Mouse (Mus musculus) fibroblast of lung, adult 2 months (primary cell): Measurements from ENCODE around the gene Kcnh2.
A peak's percentile ranks its signal among the peaks of the same experiment; 100 is the strongest.

Experiments
- DNase-seq: peaks from one replicate; pipeline ENCODE4 v3.0.0-alpha.2; 2011; ENCODE audit warnings: low read depth

The Kcnh2 gene

DNA sequence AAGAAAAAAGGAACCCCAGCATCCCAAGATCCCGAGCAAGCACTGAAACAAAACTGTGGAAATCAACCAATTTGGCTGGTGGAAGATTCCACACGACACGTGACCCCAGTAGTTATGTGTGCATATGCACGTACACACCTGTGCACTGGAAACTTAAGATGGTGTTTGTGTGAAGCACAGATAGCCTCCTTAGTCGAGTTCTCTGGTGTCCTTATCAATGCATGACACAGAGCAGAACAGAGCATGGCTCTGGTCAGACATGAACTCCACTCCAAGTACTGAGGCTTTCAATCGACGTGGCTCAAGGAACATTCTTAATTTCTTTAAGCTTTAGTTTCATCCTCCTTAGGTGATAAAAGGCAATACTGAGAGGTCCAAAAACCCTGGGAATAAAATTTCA, 5.1 kb downstream of the Kcnh2 start:
- no peak for DNase-seq

DNA sequence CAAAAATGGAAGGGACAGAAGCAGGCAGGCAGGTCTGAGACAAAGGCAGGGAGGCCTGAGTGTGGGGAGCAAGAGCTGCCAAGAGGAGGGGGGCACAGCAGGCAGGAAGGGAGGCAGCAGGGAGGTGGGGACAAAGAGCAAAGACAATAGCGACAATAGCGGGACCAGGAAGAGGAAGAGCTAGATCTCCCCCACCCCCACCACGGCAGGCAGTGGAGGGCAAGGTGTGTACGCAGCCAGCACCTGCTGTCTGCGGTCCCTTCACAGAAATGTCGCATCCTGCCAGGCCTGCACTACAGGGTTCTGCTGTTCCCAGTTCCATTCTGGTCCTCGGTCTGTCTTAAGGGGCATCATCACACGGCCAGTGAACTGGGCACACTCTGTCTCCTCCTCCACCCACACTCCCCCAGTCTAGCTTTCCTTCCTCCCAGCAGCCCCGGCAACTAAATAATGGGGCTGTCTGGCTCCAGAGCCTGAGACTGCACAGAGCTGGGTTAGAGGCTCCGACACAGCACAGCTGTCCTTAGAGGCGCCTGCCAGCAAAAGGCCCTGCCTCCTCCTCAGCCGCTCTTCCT, 6.8 kb downstream of the Kcnh2 start:
- DNase-seq, result no peak

GRCm38 (mm10) chr5:24343977-24344436, 7.4 kb downstream of the Kcnh2 start:
- DNase-seq, result no peak

DNA sequence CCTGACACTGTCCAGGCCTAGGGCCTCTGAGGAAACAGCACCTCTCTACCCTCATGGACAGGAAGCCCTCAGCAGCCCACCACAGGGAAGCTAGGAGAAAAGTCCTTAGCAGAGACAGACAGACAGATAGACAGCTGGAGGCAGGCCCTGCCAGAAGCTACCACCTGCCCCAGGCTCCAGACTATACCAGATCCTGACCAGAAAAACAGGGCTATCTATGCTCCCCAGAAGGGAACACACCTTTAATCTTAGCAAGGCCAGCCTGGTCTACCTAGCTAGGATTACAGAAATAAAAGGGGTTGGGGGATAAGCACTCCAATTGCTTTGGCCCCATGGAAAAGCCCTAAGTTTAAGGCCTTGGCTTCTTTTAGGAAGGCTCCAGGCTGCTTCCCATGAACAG, 8.0 kb downstream of the Kcnh2 start:
- DNase-seq, result no peak

DNA sequence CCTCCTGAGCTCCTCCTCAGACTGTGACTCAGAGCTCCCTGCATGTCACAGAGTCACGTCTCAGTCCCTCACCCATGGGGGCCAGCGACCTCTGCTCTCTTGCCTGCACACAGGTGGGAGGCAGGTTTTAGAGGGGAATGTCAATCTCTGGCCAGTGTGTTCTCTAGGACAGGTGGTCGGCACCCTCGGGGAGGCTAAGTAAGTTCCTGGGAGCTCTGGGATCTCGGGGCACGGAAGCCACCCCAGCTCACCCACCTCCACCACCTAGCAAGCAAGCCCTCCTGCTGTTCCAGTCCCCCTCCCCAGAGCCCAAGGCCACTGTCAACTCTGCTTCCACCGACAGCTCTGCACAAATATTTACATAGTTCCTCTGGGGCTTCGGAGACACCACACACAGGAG, 8.4 kb downstream of the Kcnh2 start:
- DNase-seq, result no peak

- no peak for DNase-seq
Measured at GRCm38 (mm10) chr5:24342205-24342963, 9.0 kb downstream of the Kcnh2 start.

- DNase-seq, result no peak
Measured at GRCm38 (mm10) chr5:24337821-24338220, 13.6 kb downstream of the Kcnh2 start.

DNA sequence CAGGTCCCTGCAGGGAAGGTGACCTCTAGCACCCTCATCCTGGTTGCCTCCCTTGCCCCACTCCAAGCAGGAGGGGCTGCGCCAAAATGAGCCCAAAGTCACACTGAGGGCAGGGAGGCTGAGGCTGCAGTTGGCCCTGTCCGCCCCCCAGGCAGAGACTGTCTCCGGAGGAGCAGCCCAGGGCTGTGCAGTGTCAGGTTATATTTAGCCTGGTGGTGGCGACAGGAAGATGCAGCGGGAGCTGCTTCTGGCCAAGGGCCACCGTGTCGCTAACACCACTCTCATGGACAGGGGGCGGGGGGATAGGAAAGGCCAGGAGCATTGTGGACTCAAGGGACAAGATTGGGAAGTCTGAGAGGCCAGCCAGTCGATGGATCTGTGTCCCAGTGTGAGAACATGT, 14.0 kb downstream of the Kcnh2 start:
- DNase-seq, result no peak

GRCm38 (mm10) chr5:24335888-24336511, 15.4 kb downstream of the Kcnh2 start:
- DNase-seq, result no peak

DNA sequence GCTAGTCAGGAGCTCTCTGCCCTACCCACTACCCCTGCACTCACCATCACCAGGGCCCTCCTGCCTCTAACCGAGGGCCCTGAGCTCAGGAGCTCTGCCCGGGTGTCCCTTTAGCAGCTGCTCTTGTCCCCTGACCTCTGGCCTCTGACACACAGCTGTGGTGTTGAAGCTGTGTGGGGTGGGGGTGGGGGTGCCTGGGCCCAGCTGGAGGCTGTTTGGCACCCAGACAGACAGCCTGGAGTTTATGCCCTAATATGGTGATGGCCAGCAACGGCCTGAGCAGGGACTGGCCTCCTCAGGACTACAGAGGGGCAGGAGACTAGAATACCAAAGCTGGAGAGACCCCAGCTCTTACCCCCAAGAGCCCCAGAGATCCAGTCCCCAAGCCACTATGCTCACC, 16.7 kb downstream of the Kcnh2 start:
- DNase-seq, result no peak

DNA sequence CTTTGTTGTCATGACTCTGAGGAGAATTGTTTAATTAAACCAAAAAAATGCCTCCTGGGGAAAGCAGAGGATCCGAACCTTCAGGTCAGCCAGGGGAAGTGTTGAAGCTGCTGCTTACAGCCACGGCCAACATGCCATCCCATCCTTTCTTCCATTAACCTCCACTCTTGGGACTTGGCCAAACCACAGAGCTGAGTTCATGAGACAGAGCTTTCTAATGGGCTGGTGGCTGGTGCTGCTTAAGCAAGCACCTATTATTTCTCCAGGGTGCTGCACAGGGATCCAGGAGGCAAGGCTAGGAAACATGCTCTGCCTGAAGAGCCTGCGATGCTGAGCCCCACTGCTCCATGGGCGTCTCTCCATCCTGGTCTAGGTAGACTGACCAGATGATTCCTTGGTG, 19.0 kb downstream of the Kcnh2 start:
- peak; percentile 40 for DNase-seq

GRCm38 (mm10) chr5:24329965-24330298, 21.5 kb downstream of the Kcnh2 start:
- no peak for DNase-seq

DNA sequence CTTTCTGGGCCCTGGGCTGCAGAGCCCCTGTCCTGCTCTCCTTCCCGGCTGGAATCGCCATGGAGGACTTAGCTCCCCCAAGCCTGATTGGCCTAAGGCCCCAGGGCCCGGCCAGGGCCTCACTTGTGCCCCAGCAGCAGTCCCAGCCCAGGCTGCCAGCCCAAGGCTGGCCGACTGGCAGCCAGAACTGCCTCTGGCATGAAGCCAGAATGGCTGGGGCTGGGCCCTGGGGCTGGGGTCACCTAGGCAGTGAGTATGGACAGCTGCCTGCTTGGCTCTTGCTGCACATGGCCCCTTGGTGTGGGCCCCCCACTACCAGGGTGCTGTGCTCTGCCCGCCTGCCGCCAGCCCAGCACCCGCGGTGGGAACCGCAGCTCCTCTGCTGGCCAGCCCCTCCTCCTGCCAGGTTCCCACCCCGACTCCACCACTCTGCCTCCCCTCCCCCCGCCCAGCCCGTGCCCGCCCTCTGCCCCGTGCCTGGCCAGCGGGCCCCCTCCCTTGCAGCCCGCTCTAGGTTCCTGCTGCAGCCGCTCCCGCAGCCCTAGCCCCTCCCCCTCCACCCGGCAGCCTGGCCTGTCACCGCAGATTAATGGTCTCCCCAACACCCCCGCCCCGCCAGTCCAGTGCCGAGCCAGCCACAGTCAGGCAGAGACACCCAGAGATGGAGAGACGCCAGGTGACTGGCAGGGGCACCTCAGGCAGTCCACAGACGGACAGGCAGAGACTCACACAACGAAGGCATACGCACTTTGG, 22.0 kb downstream of the Kcnh2 start:
- peak; percentile 29 for DNase-seq

DNA sequence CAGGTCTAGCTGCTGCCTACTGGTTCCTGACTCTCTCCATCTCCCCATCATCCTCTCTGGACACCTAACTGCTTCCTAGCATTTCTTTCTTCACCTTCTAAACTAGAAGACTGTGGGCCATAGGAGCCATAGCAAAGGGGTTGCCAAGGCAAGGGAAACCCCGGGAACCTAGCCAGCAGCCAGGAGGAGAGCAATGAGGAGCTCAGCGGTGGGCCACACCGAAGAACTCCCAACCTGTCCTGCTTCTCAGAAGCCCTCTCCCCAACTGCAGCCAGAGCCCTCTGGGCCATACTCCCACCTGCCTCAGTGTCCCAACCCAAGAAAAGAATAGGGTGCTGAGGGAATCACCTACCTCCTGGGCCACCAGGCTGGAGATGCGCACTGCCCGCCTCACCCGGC, 22.6 kb downstream of the Kcnh2 start:
- no peak for DNase-seq

DNA sequence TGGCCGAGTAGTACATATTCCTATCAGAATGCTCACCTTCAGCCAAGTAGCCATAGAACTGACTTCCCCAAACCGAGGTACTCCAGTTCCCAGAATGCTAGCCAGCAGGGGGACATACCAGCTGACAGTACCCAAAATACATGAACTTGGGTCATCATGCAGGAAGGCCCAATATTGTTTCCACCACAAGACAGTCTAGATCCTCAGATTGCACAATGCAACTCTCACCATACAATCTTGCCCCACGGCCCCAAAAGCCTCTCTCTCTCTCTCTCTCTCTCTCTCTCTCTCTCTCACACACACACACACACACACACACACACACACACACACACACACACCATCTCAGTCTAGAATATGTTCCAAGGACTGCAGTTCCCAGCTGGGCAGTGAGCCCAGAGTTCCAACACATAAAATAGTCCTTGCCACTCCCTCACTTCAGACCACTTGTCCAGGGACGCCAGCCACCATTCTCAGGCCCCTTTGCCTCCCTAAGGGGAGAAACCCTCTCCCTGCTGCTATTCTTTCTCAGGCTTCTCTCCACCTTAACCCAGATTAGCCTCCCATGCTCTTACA, 24.5 kb downstream of the Kcnh2 start:
- no peak for DNase-seq

- DNase-seq, result no peak
Measured at GRCm38 (mm10) chr5:24326166-24326841, 25.1 kb downstream of the Kcnh2 start.

DNA sequence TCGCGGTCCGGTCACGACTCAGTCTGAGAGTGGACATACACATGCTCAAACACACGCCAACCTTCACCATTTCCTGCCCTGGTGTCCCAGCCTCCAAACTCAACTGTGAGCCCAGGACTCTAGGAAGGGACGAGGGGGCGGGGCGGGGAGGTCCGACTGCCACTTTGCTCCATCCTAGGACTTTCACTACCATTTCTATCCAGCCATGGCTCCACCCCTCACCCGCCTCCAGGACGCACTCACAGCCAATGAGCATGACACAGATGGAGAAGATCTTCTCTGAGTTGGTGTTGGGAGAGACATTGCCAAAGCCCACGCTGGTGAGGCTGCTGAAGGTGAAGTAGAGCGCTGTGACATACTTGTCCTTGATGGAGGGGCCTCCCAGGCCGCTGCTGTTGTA, 26.2 kb downstream of the Kcnh2 start:
- no peak for DNase-seq

GRCm38 (mm10) chr5:24321711-24322682, 29.4 kb downstream of the Kcnh2 start:
- no peak for DNase-seq

GRCm38 (mm10) chr5:24320894-24321293, 30.5 kb downstream of the Kcnh2 start:
- no peak for DNase-seq

- DNase-seq, result peak; percentile 55
Measured at GRCm38 (mm10) chr5:24320467-24320813, 31.0 kb downstream of the Kcnh2 start.
